Mouse (Mus musculus) bone marrow macrophage, adult 2 months (primary cell): ENCODE measurements around the gene Rfc4. TPM values are rescaled to one million over a fixed set of nuclear protein-coding genes. Genes with fewer than 3 reads are reported as not detected.
"Not testable (repeated sequence)": the region's sequence is repeated elsewhere in the genome, so short reads cannot be mapped to it uniquely, and the experiment has no call there.

Experiments
- H3K27ac ChIP-seq: 2 replicates; pipeline ENCODE4 v1.5.1; 2012; ENCODE audit warnings: low read depth, low read length; ENCODE audit not compliant: insufficient read depth
- H3K4me1 ChIP-seq: 2 replicates; pipeline ENCODE4 v1.6.1; 2012; ENCODE audit warnings: low read length; ENCODE audit not compliant: control insufficient read depth, insufficient read depth
- H3K4me3 ChIP-seq: 2 replicates; pipeline ENCODE4 v1.5.1; 2012; ENCODE audit warnings: mild to moderate bottlenecking, low read length, moderate library complexity; ENCODE audit not compliant: insufficient read depth
- CTCF ChIP-seq: IDR thresholded peaks from 2 replicates; pipeline ENCODE4 v1.5.1; 2012; ENCODE audit warnings: low read depth, mild to moderate bottlenecking, low read length, moderate library complexity
- POLR2A ChIP-seq: IDR thresholded peaks from 2 replicates; pipeline ENCODE4 v1.6.1; 2012; ENCODE audit warnings: mild to moderate bottlenecking, low read depth, low read length, borderline replicate concordance
- polyA plus RNA-seq: library from polyadenylated mRNA; stranded (reverse); fragments of >200 nt; gene quantifications from 2 replicates; pipeline ENCODE4 v1.2.4, GENCODE M21; 2012; ENCODE audit not compliant: missing spikeins, insufficient read depth, insufficient read length

The Rfc4 gene
- polyA plus RNA-seq, 1 experiment, result 14.5 TPM

DNA sequence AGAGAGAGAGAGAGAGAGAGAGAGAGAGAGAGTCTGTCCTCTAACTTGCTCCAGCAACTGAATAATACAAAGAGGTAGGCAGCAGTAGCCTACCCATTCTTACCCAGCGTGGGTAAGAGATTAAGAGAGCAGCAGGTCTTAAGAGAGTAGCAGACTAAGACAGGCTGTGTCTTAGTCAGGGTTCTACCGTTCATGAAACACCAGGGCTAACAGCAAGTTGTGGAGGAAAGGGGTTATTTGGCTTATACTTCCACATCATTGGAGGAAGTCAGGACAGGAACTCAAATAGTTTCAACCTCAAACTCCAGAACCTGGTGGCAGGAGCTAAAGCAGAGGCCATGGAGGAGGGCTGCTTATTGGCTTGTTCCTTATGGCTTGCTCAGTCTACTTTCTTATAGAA is 23.7 kb downstream of the Rfc4 start:
- Histone ChIP-seq H3K4me3 (no peak overlapping the region), H3K27ac (peak overlapping the region; percentile 49), H3K4me1 (peaks cover 13% of the 10 kb centered on the region)
- no peak for TF ChIP-seq CTCF
- TF ChIP-seq POLR2A, result no peak

DNA sequence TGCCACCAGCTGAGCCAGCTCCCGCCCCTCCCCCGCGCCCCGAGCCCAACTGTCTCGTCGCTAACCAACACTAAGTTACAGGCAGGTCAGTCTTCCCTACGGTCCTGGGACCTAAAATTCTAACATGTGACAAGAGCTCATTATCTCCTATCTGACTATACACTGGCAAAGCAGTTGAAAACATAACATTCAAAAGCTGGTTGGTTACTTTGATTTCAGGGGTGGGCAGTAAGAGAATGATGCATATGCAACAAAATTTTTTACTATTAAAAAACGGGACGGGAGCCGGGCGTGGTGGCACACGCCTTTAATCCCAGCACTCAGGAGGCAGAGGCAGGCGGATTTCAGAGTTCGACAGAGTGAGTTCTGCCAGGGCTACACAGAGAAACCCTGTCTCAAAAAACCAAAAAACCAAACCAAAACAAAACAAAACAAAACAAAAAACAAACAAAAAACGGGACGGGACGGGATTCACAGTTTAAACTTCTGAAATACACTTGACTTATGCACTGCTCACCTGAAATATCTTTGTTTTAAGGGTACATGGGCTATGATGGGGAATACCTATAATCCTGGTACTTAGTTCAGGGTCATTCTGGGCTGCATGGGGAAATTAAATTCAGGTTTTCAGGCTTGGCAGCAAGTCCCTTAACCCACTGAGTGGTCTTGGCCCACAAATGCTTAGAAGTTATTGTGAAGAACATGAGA is 24.3 kb downstream of the Rfc4 start:
- no peak overlapping the region for H3K27ac ChIP-seq
- no peak for TF ChIP-seq CTCF
- TF ChIP-seq POLR2A, result no peak
- H3K4me3 ChIP-seq, result no peak overlapping the region

DNA sequence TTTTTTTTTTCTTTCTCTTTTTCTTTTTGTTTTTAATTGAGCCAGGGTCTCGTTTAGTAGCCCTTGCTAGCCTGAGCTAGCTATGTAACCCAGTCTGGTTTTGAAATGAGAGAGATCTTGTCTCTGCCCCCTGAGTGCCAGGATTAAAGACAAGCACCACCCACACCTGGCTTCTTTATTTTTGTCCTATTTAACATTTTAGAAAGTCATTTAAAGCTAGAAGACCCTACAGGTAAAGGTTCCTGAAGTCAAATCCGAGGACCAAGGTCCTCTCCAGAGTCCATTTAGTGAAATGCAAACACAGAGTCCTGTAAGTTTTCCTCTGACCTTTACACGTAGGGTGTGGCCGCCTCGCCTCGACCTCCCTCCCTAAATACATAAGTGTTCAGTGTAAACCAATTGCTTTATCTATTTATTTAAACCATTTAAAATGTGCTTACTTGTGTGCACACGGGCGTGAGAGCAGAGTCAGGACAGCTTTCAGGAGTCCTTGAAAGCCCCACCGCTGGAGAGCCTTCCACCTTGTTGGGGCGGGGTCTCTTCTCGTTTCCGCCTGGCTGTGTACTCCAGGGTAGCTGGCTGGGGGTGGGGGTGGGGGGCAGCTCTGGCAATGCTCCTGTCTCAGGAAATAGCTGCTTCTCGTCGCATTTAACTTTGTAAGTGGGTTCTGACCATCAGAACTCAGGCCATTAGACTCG is 25.0 kb downstream of the Rfc4 start:
- TF ChIP-seq CTCF (no peak), POLR2A (no peak)
- Histone ChIP-seq H3K27ac (no peak overlapping the region), H3K4me1 (peaks cover 15% of the 10 kb centered on the region), H3K4me3 (no peak overlapping the region)

More for the DNA sequence above, 24.3 kb downstream of the Rfc4 start:
- H3K4me1 ChIP-seq, result peaks cover 13% of the 10 kb centered on the region

DNA sequence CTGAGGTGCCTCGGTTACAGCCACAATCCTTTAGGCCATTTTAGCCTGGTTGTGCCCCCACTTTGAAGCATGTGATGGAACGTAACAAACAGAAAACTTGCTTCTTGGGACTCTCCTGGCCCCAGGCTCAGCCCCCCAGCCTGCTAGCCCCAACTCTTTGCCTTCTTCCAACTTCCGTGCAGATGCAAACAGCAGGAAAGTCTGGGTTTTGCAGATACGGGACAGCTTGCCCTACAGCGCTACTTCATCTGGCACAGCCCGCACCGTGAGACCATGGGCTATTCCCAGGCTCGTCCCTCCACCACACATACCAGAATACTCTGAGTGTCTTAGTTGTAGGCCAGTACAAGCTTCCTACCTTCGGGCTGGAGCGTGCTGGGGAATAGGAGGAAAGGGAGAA is 26.9 kb downstream of the Rfc4 start:
- TF ChIP-seq CTCF (no peak), POLR2A (no peak)
- H3K4me3 ChIP-seq, result no peak overlapping the region
- H3K27ac ChIP-seq, result no peak overlapping the region
- H3K4me1 ChIP-seq, result peaks cover 20% of the 10 kb centered on the region

DNA sequence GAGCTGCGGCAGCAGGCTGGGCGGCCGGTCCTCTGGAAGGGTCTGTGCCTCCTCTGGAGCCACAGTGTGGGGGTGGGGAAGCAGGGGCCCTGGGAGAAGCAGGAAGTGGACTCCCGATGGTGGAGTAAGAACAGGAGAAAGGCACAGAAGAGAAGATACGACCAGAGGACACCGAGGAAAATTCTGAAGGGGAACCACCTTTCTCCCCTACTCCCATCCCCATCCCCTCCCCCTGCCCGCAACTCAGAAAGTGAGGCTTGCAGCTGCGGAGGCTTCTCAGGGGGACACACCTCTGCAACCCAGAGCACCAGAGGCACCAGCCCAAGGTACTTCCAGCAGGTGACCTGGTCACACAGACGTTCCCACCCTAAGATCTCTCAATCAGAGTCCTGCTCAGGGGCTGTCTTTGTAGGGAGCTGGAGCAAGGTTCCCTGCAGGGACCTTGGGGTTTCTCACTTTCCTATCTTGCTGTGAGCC is 27.4 kb downstream of the Rfc4 start:
- TF ChIP-seq CTCF (no peak), POLR2A (no peak)
- Histone ChIP-seq H3K4me1 (peaks cover 20% of the 10 kb centered on the region), H3K4me3 (no peak overlapping the region), H3K27ac (no peak overlapping the region)

DNA sequence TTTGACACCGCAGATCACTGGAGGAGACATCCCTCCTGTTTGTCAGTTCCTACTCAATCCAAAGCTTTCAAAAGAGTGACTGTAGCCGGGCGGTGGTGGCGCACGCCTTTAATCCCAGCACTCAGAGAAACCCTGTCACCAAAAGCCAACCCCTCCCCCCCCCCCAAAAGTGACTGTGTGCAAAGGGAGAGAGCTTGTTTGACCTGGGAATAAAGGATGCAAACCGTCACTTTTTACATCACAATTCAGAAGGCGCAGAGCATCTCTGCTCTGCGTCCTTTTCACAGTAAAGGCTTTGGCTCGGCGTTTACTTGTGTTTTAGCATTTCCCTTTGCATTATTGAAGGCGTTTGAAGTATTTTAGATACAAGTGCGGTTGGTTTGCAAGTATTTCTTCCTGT is 27.9 kb downstream of the Rfc4 start:
- Histone ChIP-seq H3K27ac (no peak overlapping the region), H3K4me3 (no peak overlapping the region), H3K4me1 (peaks cover 20% of the 10 kb centered on the region)
- no peak for TF ChIP-seq CTCF
- TF ChIP-seq POLR2A, result no peak

DNA sequence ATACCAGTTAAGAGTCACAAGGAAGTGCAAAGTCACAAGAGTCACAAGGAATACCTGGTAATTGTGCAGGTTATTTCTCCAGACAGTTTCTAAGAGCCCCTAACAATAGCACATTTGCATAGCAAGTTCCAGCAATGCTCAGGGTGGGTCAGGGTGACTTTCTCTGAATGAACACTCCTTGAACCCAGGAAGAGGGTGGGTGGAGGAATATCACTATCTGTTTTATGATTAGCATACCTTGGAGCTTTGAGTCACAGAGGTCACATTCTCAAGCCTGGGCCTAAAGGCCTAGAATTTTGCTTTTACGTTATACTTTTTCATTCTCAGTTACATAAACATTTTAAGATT is 29.5 kb downstream of the Rfc4 start:
- not testable (repeated sequence) for H3K4me1 ChIP-seq, H3K27ac ChIP-seq, H3K4me3 ChIP-seq

DNA sequence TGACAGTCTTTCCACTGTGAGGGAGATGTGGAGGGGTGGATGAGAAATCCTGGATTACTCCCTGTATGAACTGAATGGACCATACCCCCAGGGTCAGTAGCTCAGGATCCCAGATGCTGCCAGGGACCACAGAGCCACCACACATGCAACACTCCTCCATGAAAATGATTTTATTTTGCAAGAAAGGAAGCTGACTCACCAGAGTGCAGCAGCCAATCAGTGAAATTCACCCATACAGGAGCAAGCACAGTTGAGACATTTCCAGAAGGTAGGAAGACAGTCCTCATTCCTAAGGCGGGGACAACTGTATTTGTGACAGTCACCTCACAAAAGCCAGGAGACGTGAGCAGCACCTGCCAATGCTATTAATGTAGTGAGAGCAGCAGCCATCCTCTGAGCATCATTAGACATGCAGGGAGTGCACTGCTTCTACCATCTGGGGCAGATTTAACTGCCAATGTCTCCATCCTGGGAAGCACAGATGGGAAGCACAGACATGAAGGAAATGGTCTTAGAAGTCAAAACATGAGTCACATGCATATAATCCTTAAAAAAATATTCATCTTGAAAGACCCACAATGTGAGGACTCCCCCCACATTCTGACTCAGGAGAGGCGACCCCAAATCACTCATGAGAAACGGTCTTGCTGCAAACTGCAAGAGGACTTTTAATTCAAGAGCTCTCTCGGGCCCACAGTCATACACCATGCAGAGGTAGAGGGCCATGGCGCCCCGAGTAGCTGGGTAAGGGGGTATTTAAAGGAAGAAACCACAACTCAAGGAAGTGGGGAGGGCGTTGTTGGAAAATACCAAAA is 30.0 kb downstream of the Rfc4 start:
- H3K27ac ChIP-seq, H3K4me1 ChIP-seq, H3K4me3 ChIP-seq: not testable (repeated sequence)

DNA sequence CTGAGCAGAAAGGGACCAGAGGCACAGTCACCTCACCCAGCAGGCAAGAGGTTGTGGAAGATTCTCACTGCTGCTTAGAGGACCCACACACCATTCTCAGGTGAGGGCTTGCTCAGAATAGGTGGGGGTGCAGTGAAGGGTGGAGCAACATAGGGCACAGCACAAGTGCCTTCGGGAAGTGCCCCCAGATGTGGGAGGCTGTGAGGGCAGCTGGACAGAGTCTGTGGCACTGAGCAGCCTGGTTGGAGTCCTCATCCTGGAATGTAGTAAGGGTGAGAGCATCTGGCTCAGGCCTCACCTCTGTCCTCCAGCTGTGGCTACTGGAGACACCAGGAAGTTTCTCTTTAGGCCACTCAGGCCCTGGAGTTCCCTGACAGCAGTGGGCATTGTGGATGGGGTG is 30.7 kb downstream of the Rfc4 start:
- not testable (repeated sequence) for H3K4me1 ChIP-seq, H3K4me3 ChIP-seq, H3K27ac ChIP-seq

DNA sequence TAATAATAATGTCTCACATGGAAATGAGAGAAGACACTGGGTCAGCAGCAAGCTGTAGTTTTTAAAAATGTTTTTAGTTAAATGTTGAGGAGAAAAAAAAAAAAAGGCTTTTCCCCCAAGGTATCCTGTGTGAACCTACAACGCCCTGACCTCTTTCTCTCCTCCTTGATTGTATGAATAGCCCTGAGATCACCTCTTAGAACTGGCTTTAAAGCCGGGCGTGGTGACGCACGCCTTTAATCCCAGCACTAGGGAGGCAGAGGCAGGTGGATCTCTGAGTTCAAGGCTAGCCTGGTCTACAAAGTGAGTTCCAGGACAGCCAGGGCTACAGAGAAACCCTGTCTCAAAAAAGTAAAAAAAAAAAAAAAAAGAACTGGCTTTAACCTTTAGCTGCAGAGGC is 32.0 kb downstream of the Rfc4 start:
- H3K27ac ChIP-seq, H3K4me3 ChIP-seq: not testable (repeated sequence)
- H3K4me1 ChIP-seq, result peaks cover 12% of the 10 kb centered on the region
